Mouse (Mus musculus): ENCODE results near the gene Grin2d.
"Not testable (repeated sequence)": the region's sequence is repeated elsewhere in the genome, so short reads cannot be mapped to it uniquely, and the experiment has no call there.

Gene Grin2d

DNA sequence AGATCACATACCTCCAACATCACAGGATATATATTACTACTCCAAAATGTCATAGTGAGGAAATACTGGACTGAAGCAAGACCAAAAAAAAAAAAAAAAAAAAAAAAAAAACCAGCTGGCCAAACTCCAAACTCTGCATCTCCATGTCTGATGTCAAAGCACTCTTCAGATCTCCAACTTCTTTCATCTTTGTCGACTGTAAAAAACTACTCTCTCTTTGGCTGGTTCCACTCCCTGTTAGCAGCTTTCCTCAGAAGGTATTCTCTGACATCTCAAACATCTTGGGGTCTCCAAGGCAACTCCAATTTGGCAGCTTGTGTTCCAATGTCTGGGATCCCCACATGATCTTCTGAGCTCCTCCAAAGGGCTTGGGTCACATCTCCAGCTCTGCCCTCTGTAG lies at the start of gene Grin2d:
Grin2d (minus strand) TSS at position 101 of the 400 bp plus-strand sequence.
- DNase-seq = not testable (repeated sequence)

DNA sequence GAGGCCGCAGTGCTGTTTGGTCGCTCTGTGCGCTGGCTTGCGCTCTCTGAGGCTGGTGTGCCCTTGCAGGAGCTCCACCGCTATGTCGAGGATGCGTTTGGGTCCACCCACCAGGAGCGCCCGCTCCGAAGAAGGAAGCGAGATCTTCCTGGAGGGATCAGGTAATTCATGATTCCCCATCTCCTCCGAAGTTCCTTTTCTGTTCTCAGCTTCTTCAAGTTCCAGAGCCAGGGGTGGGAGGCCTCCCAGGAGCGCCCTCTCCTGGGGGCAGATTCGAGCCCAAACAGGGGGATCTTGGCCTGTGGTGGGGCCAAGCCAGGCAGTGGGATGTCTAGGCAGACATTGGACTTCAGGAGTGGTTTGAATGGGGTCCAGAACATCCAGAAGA lies 46.2 kb upstream of the Grin2d start:
- DNase-seq = peak in 1 of 2 experiments; percentile 56

DNA sequence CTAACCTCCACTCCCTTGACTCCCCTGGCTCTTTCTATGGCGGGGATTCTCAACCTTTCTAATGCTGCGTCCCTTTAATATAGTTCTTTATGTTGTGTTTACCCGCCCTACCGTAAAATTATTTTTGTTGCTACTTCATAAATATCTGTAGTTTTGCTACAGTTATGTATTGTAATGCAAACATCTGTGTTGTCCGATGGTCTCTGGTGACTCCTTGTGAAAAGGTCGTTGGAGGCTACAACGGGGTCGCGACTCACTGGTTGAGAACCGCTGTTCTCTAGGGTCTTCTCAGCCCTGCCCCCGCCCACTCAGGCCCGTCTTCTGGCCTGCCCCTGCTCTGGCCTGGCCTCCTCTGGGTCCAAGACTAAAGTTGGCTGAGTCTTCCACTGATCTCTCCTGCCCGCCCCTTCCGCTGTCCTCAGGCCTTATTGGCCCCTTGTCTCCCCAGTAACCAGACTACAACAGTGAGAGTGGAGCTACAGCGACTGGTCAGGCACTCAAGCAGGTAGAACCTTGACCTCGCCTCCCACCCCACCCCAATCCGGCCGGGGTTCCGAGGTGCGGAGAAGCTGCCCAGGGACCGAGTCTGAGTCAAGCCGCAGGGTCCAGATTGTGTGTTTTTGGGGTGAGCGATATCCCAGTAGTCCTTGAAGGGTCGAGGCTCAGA lies 45.7 kb upstream of the Grin2d start, which contains the start of gene Ccdc114:
Ccdc114 (plus strand) TSS at position 311 of the 667 bp plus-strand sequence.
- peak; percentile 53 to 59 for DNase-seq

- peak; percentile 92 to 96 for DNase-seq
Observed at GRCm38 (mm10) chr7:45922928-45923761, 45.0 kb upstream of the Grin2d start.

DNA sequence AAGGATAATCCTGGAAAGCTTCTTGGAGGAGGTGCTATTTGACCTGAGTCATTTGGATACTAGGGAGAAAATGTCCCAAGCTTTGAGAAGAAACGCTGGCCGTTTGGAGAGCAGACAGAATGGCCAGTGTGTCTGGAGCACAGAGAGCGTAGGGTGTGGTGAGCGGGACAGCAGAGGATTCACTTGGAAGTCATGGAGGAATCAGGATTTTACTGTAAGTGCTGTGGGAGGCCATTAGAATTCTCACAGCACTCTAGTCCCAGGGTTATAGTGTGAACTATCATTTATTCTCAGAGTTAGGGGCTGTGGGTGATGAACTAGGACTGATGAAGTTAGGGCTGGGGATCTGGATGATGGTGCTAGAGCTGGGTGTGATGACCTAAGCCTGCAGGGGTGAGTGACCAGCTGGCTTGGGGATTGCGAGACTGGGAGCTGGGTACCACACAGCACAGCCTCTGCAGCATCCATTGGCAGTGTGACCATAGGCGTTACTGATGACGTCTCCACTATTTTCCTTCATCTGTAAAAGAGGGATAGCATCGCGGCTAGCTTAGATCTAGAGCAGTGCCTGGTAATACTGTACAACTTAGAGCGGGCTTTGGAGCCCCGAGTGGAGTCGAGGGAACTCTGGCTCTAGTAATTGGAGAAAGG lies 43.9 kb upstream of the Grin2d start:
- no peak for DNase-seq

DNA sequence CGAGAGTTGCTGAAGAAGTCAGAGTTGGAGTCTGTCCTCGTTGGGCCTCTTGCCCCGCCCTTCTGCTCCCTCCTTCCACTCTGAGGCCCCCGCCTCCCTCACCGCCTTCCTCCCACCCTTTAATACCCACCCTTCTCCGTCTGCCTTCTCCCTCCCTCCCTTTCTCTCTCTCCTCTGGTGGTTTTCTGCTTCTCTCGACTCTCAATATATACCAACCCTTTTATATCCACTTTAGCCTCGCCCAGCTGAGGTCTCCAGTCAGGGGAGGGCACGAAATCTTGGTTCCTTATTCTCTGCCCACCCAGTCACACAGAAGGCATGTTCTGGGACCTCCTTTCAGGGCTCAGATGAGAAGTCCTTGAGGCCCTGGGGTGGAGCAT lies 43.1 kb upstream of the Grin2d start, which contains the start of gene Emp3:
Emp3 (minus strand) TSS at position 163 of the 380 bp plus-strand sequence.
- DNase-seq = peak; percentile 58 to 70

DNA sequence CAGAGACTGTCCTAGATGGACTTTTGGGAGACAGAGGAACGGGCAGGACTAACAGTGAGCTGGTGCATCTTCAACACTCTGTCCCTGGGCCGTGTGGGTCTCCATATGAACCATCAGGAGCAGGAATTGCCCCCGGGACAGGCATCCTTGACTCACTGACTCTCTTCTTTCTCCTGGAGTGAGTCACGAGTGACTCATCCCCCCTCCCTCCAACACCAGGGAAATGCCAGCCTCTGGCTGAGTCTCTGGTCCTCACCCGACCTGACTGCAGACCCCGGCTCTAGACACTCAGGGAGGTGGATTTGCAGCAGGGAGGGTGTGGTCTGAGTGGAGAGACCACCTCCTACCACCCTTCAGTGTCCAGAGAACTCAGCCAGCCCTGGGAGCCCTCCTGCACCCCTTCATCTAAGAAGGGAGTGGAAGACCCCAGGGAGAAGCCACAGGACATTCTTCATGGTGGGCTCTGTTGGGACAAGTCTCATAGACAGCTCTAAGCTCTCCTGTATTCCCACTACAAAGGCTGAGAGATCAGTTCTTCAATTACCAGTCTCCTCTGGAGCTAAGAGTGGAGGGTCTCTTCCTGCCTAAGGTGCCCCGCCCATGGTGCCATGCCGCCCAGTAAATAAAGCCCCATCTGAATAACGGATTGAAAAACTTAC lies 42.5 kb upstream of the Grin2d start:
- peak in 1 of 2 experiments; percentile 26 for DNase-seq

GRCm38 (mm10) chr7:45919761-45920160 lies 41.6 kb upstream of the Grin2d start:
- peak in 1 of 2 experiments; percentile 12 for DNase-seq

GRCm38 (mm10) chr7:45919083-45919671 lies 41.0 kb upstream of the Grin2d start:
- peak in 1 of 2 experiments; percentile 31 for DNase-seq

DNA sequence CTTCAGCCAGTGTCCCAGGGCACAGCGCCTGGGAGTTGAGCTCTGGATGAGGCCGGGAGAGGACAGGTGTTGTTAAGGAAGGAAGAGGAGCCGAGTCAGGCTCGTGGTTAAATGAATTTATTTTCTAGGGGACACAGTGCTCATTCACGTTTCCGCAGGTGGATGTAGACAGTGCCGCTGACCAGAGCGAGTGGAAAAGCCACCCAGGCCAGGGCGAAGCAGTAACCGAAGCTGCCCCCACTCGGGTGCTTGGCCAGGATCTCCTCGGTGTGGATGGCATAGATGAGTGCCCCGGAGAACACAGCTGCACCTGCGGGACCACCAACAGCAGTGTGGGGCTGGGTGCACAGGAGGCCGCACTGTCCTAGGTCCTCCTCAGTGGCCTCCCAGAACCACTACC lies 39.7 kb upstream of the Grin2d start:
- DNase-seq = peak in 1 of 2 experiments; percentile 35

GRCm38 (mm10) chr7:45917004-45917704 lies 39.0 kb upstream of the Grin2d start:
- peak in 1 of 2 experiments; percentile 31 for DNase-seq

- DNase-seq = peak; percentile 84 to 88
Observed at GRCm38 (mm10) chr7:45916056-45917003, 38.2 kb upstream of the Grin2d start.

- DNase-seq = no peak
Observed at GRCm38 (mm10) chr7:45915011-45915410, 36.8 kb upstream of the Grin2d start.

DNA sequence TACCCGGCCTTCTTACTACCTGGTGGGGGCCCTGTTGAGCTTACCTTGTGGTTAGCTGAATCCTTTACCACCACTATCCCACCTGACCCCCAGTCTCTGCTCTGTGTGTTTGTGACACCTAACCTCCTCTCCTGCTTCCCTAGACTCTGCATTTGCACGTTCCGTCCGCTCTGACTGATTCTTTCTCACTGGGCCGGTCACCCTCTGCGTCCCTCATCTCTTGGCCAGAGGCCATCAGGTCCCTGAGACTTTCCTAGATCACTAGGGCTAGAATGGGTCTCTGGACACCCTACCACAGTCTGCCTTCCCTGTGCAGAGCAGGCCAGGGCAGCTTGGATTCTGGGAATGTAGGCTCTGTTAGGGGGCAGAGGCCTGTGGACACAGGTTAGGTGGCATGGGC lies 35.9 kb upstream of the Grin2d start:
- DNase-seq = no peak

- DNase-seq = no peak
Observed at GRCm38 (mm10) chr7:45909145-45909544, 31.0 kb upstream of the Grin2d start.

DNA sequence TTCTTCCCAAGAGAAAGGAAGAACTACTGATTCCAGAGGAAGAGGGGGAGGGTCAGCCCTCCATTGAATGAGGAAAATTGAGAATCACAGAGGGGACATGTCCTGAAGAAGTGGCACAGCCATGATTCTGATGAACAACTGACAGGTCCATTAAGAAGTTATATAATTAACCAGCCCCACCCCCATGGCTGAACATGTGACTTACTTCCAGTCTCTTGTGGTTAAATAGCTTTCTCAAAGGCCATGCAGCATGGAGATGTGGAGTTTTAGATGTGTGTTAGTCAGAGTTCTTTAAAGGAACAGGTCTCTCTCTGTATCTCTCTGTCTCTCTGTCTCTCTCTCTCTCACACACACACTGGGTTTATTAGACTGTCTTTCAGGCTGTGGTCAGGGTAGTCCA lies 30.2 kb upstream of the Grin2d start:
- DNase-seq = no peak

GRCm38 (mm10) chr7:45906622-45907021 lies 28.4 kb upstream of the Grin2d start:
- DNase-seq = no peak

DNA sequence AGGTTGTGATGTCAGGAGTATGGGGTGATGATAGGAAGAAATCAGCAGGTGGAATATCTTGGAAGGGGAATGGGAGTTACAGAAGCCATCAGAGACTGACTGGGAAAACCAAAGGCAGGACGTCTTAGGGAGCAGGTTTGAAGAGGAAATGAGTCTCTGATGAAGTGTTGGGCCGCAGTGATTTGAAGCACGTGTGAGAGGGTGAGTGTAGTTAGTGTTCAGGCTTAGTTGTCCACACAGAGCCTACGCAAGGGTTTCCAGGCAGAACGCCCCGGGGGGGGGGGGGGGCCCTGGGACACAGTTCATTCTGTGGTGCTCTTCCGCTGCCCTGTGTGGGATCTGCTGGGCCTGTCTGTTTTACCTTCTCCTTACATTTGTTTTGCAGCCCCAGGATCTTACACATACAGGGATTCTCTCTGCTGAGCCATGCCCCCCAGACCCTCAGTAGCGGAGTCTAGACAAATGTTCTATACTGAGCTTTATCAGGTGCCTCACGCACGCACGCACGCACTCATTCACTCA lies 24.4 kb upstream of the Grin2d start:
- DNase-seq = no peak

DNA sequence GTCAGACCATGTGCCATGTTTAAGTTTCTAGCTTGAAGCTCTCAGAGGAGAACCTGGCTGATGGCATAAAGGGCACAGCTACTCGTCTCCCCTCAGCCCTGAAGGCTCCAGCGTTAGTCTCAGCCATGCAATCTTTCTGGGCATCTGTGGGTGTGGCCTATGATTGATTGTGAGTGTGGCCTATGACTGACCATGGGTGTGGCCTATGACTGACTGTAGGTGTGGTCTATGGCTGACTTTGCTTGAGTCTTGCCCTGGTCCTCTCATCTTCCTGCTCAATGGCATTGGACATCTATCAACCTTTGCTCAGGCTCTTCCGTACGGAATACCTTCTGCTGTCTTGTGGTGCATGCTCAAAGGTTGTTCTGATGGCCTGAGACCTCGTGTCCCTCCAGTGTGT lies 23.4 kb upstream of the Grin2d start:
- no peak for DNase-seq

DNA sequence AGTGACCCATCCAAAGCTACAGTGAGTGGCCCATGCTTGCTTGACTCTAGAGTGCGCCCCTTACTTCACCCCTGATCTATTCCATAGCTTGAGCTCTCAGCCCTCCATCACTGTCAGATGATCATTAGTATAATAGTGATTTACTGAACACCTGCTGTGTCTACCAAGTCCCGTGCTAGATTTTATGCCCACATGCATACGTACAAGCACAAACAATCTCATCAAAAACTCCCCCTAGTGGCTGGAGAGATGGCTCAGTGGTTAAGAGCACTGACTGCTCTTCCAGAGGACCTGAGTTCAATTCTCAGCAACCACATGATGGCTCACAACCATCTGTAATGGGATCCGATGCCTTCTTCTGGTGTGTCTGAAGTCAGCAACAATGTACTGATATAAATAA lies 19.9 kb upstream of the Grin2d start:
- peak in 1 of 2 experiments; percentile 26 for DNase-seq

Data from thymus, adult 18-20 months (tissue).